In genomic region chr9:21726218-21726975, GRCm38 (mm10) we compare ENCODE assay signal across 9 mouse cellular contexts. TPM values are rescaled to one million over a fixed set of nuclear protein-coding genes. Genes with fewer than 3 reads are reported as not detected.
DNase-seq lines count a peak whose midpoint lies in the region; ATAC-seq and TF ChIP-seq lines count a peak whose summit lies in the region.
"Had no signal": no experiment of that assay in that cellular context is flagged by ENCODE, and none has a peak within 500 bp of the region (broad histone marks: within the 10 kb centered on the region; RNA-seq: fewer than 3 reads in every experiment).

No protein-coding gene starts in this region.

- peaks cover 13% of the 10 kb centered on the region for H3K36me3 ChIP-seq in heart, embryonic 13.5 days
- H3K36me3 ChIP-seq in MEL (ENCODE audit: control insufficient read depth in 1 of 2, insufficient read depth in 2 of 2, low read length in 2 of 2): peaks cover 23 to 28% of the 10 kb centered on the region in 2 experiments
- peaks cover 67% of the 10 kb centered on the region for H3K36me3 ChIP-seq in hindbrain, embryonic 10.5 days
- H3K36me3 ChIP-seq in midbrain, embryonic 10.5 days: peaks cover 68% of the 10 kb centered on the region

- peak overlapping the region; percentile 80 for H3K9ac ChIP-seq in heart, embryonic 13.5 days
- H3K9ac ChIP-seq in MEL (ENCODE audit: control insufficient read depth, low read depth, low read length, poor library complexity, severe bottlenecking): peak overlapping the region; percentile 52; the same call in 1 of the 2 replicates

- no peak for TF ChIP-seq CTCF in MEL (IDR thresholded peaks at IDR 0.05 in 2 of 3, conservative IDR thresholded peaks at IDR 0.05 in 1 of 3; ENCODE audit: control insufficient read depth in 1 of 3, insufficient read depth in 1 of 3, low read depth in 2 of 3, low read length in 3 of 3, poor library complexity in 1 of 3, severe bottlenecking in 1 of 3)

- H3K9me3 ChIP-seq in heart, embryonic 13.5 days: no peaks in the 10 kb centered on the region
- H3K9me3 ChIP-seq in MEL (replicated peaks; ENCODE audit: insufficient read depth, low read length): no peaks in the 10 kb centered on the region
- no peaks in the 10 kb centered on the region for H3K9me3 ChIP-seq in hindbrain, embryonic 10.5 days
- H3K9me3 ChIP-seq in midbrain, embryonic 10.5 days (replicated peaks): no peaks in the 10 kb centered on the region

- peak overlapping the region; percentile 81 for H3K4me3 ChIP-seq in heart, embryonic 13.5 days
- peak overlapping the region; percentile 59 to 66 for H3K4me3 ChIP-seq in MEL (ENCODE audit: control insufficient read depth in 1 of 2, insufficient read depth in 1 of 2, low read depth in 2 of 2, low read length in 2 of 2)
- peak overlapping the region; percentile 82 for H3K4me3 ChIP-seq in hindbrain, embryonic 10.5 days
- peak overlapping the region; percentile 84 for H3K4me3 ChIP-seq in midbrain, embryonic 10.5 days

- no peak for TF ChIP-seq POLR2A in MEL (IDR thresholded peaks at IDR 0.05; ENCODE audit: control insufficient read depth in 1 of 2, insufficient read depth in 1 of 2, low read depth in 1 of 2, low read length in 2 of 2, poor library complexity in 1 of 2)

- peaks cover 52% of the 10 kb centered on the region for H3K4me1 ChIP-seq in heart, embryonic 13.5 days
- peaks cover 16 to 40% of the 10 kb centered on the region in 2 experiments for H3K4me1 ChIP-seq in MEL (ENCODE audit: control insufficient read depth in 1 of 2, insufficient read depth in 2 of 2, low read length in 2 of 2)
- peaks cover 39% of the 10 kb centered on the region for H3K4me1 ChIP-seq in hindbrain, embryonic 10.5 days (replicated peaks)
- H3K4me1 ChIP-seq in midbrain, embryonic 10.5 days: peaks cover 46% of the 10 kb centered on the region

- ATAC-seq in heart, embryonic 13.5 days (ENCODE audit: extremely low read depth, insufficient number of reproducible peaks, low FRiP score, low TSS enrichment): no peak

- no peak for TF ChIP-seq RAD21 in MEL (IDR thresholded peaks at IDR 0.05; ENCODE audit: low read depth, low read length)

- peaks cover 60% of the 10 kb centered on the region for H3K79me2 ChIP-seq in MEL (ENCODE audit: control insufficient read depth, insufficient read depth, low read length, poor library complexity)

- H3K27ac ChIP-seq in heart, embryonic 13.5 days (replicated peaks): 0 out of 2 replicates have a peak overlapping the region, but pooled peaks have one; percentile 12
- no peak overlapping the region for H3K27ac ChIP-seq in MEL (ENCODE audit: control insufficient read depth, low read depth, low read length)
- peak overlapping the region; percentile 66; the same call in 1 of the 2 replicates for H3K27ac ChIP-seq in hindbrain, embryonic 10.5 days
- peak overlapping the region; percentile 96; the same call in 1 of the 2 replicates for H3K27ac ChIP-seq in midbrain, embryonic 10.5 days (replicated peaks)

- peak overlapping the region; percentile 89 for H3K4me2 ChIP-seq in heart, embryonic 13.5 days

- no peak for DNase-seq in heart, adult 8-10 months (ENCODE audit: low spot score)
- no peak for DNase-seq in MEL (ENCODE audit: low read depth, low spot score)
- DNase-seq in hindbrain, embryonic 10.5 days (ENCODE audit: low spot score): no peak
- DNase-seq in midbrain, embryonic 10.5 days (ENCODE audit: low spot score): no peak
- no peak for DNase-seq in cerebellum, adult 9-10 months
- no peak for DNase-seq in embryo, embryonic 11 days
- DNase-seq in kidney, postnatal 4 days: no peak
- DNase-seq: thymus, adult 2 months had no signal

- no peaks in the 10 kb centered on the region for H3K27me3 ChIP-seq in heart, embryonic 13.5 days (replicated peaks)
- H3K27me3 ChIP-seq in MEL (ENCODE audit: control insufficient read depth in 1 of 2, insufficient read depth in 2 of 2, low read length in 2 of 2): no peaks in the 10 kb centered on the region
- no peaks in the 10 kb centered on the region for H3K27me3 ChIP-seq in hindbrain, embryonic 10.5 days (ENCODE audit: insufficient read depth, poor library complexity, severe bottlenecking)
- H3K27me3 ChIP-seq in midbrain, embryonic 10.5 days (ENCODE audit: low read depth, poor library complexity, severe bottlenecking): no peaks in the 10 kb centered on the region

- 66% methylated on average over 14 of the region's 14 CpGs for WGBS in heart, embryonic 13.5 days
- 83% methylated on average over 14 of the region's 14 CpGs for WGBS in hindbrain, embryonic 10.5 days
- WGBS in midbrain, embryonic 10.5 days: 89% methylated on average over 14 of the region's 14 CpGs

- TF ChIP-seq EP300 in MEL (IDR thresholded peaks at IDR 0.05; ENCODE audit: low read depth in 1 of 2, low read length in 2 of 2): no peak

TF ChIP-seq in MEL, 35 proteins besides CTCF, POLR2A, EP300 and RAD21:
- TF ChIP-seq GATA1 (IDR thresholded peaks at IDR 0.05; ENCODE audit: low read depth, low read length) (peak; percentile 91), MYB (IDR thresholded peaks at IDR 0.05; ENCODE audit: low read depth, low read length) (no peak), TAL1 (IDR thresholded peaks at IDR 0.05; ENCODE audit: low read length) (no peak)

RNA-seq across cellular contexts. Expression of gene Ldlr, which starts 3.1 kb away (rescaled TPM):
- 18.9 and 20.4 TPM in 2 replicates for polyA plus RNA-seq in heart, embryonic 13.5 days (2015; fragmentation: Nextera tagmentation; extraction: Ambion mirVana)
- 1 to 10 TPM; 2.3 to 3.8 (median 3.0) TPM for total RNA-seq in heart, adult 8-10 months (2022)
- 58.1 and 69.1 TPM in 2 replicates for total RNA-seq in MEL (2012; rRNA removed)
- polyA plus RNA-seq in MEL (2012; ENCODE audit: insufficient read depth in 1 of 2, insufficient read length in 2 of 2, low read depth in 1 of 2, low replicate concordance in 2 of 2, missing spikeins in 1 of 2): 10 to 100 TPM in 1 of 2 experiments, not detected in 1; 90.6 TPM
- polyA plus RNA-seq in hindbrain, embryonic 10.5 days (2016; fragmentation: Nextera tagmentation; extraction: Ambion mirVana): 51.1 and 55.1 TPM in 2 replicates
- 52.2 and 58.9 TPM in 2 replicates for polyA plus RNA-seq in midbrain, embryonic 10.5 days (2016; fragmentation: Nextera tagmentation; extraction: Ambion mirVana)

RNA-seq across cellular contexts. Expression of gene Spc24, which starts 33.7 kb away (rescaled TPM):
- polyA plus RNA-seq in heart, embryonic 13.5 days (2015; fragmentation: Nextera tagmentation; extraction: Ambion mirVana): 84.8 and 96.7 TPM in 2 replicates
- total RNA-seq in heart, adult 8-10 months (2022): 1 to 10 TPM; 5.6 to 8.6 (median 7.7) TPM
- total RNA-seq in MEL (2012; rRNA removed): 304 and 305 TPM in 2 replicates
- polyA plus RNA-seq in MEL (2012; ENCODE audit: insufficient read depth in 1 of 2, insufficient read length in 2 of 2, low read depth in 1 of 2, low replicate concordance in 2 of 2, missing spikeins in 1 of 2): 100 to 1,000 TPM in 1 of 2 experiments, not detected in 1; 377 TPM
- polyA plus RNA-seq in hindbrain, embryonic 10.5 days (2016; fragmentation: Nextera tagmentation; extraction: Ambion mirVana): 132 and 165 TPM in 2 replicates
- 146 and 175 TPM in 2 replicates for polyA plus RNA-seq in midbrain, embryonic 10.5 days (2016; fragmentation: Nextera tagmentation; extraction: Ambion mirVana)
